Mouse (Mus musculus): ENCODE measurements around the gene Cbr2.

- TF ChIP-seq POLR2A (IDR thresholded peaks at IDR 0.05; ENCODE audit: low read depth, low read length) (no peak), CTCF (IDR thresholded peaks at IDR 0.05; ENCODE audit: extremely low read depth, insufficient read depth, insufficient read length, insufficient replicate concordance) (peak; percentile 22; the same call in 1 of the 2 replicates)
Measured at GRCm38 (mm10) chr11:120679909-120680308, 52.0 kb downstream of the Cbr2 start.
